Mouse (Mus musculus): Measurements from ENCODE around the gene Panx2. TPM values are rescaled to one million over a fixed set of nuclear protein-coding genes. Genes with fewer than 3 reads are reported as not detected.

The Panx2 gene
- total and polyA plus RNA-seq, 2 experiments from 2014 or later = 6.3 to 10.7 TPM

- Histone ChIP-seq H3K4me2 (ENCODE audit: low read depth) (no peak overlapping the region), H3K27me3 (ENCODE audit: insufficient read depth, low read length) (no peaks in the 10 kb centered on the region), H3K9me3 (ENCODE audit: low read length) (no peaks in the 10 kb centered on the region), H3K4me3 (ENCODE audit: low read depth, low read length) (no peak overlapping the region), H3K27ac (ENCODE audit: low read depth, low read length) (no peak overlapping the region), H3K4me1 (ENCODE audit: insufficient read depth) (peaks cover 4% of the 10 kb centered on the region; the same call in 1 of the 2 replicates), H3K9ac (no peak overlapping the region), H3K36me3 (ENCODE audit: insufficient read depth) (peaks cover 11% of the 10 kb centered on the region; the same call in 1 of the 2 replicates)
- DNase-seq = no peak
- WGBS = 54% methylated on average over 6 of the region's 6 CpGs
- ATAC-seq = no peak
- TF ChIP-seq CTCF (IDR thresholded peaks at IDR 0.05; ENCODE audit: low read depth) = no peak
Measured at GRCm38 (mm10) chr15:89063536-89063935, 4.0 kb downstream of the Panx2 start.

GRCm38 (mm10) chr15:89064891-89065290 is 5.4 kb downstream of the Panx2 start:
- WGBS = 96% methylated on average over 5 of the region's 5 CpGs
- no peak overlapping the region for H3K4me2 ChIP-seq (ENCODE audit: low read depth)
- no peak overlapping the region for H3K27ac ChIP-seq (ENCODE audit: low read depth, low read length)
- no peak for TF ChIP-seq CTCF (IDR thresholded peaks at IDR 0.05; ENCODE audit: low read depth)
- no peak for DNase-seq
- no peak overlapping the region for H3K4me3 ChIP-seq (ENCODE audit: low read depth, low read length)
- H3K27me3 ChIP-seq (ENCODE audit: insufficient read depth, low read length) = no peaks in the 10 kb centered on the region
- no peak for ATAC-seq
- no peaks in the 10 kb centered on the region for H3K9me3 ChIP-seq (ENCODE audit: low read length)
- H3K9ac ChIP-seq = no peak overlapping the region
- H3K36me3 ChIP-seq (ENCODE audit: insufficient read depth) = peaks cover 19% of the 10 kb centered on the region
- H3K4me1 ChIP-seq (ENCODE audit: insufficient read depth) = peaks cover 4% of the 10 kb centered on the region; the same call in 1 of the 2 replicates

- no peak overlapping the region for H3K4me3 ChIP-seq (ENCODE audit: low read depth, low read length)
- H3K36me3 ChIP-seq (ENCODE audit: insufficient read depth) = peaks cover 28% of the 10 kb centered on the region
- no peaks in the 10 kb centered on the region for H3K4me1 ChIP-seq (ENCODE audit: insufficient read depth)
- no peak overlapping the region for H3K9ac ChIP-seq
- no peaks in the 10 kb centered on the region for H3K27me3 ChIP-seq (ENCODE audit: insufficient read depth, low read length)
- ATAC-seq (no peak), DNase-seq (no peak)
- no peaks in the 10 kb centered on the region for H3K9me3 ChIP-seq (ENCODE audit: low read length)
- no peak for TF ChIP-seq CTCF (IDR thresholded peaks at IDR 0.05; ENCODE audit: low read depth)
- no peak overlapping the region for H3K27ac ChIP-seq (ENCODE audit: low read depth, low read length)
- 47% methylated on average over 35 of the region's 35 CpGs for WGBS
- H3K4me2 ChIP-seq (ENCODE audit: low read depth) = no peak overlapping the region
Measured at GRCm38 (mm10) chr15:89067609-89068008, 8.1 kb downstream of the Panx2 start.

GRCm38 (mm10) chr15:89068226-89068625 is 8.7 kb downstream of the Panx2 start:
- H3K27ac ChIP-seq (ENCODE audit: low read depth, low read length) = no peak overlapping the region
- no peak overlapping the region for H3K4me3 ChIP-seq (ENCODE audit: low read depth, low read length)
- H3K4me1 ChIP-seq (ENCODE audit: insufficient read depth) = no peaks in the 10 kb centered on the region
- no peak for DNase-seq
- no peak overlapping the region for H3K4me2 ChIP-seq (ENCODE audit: low read depth)
- H3K9ac ChIP-seq = no peak overlapping the region
- no peak for TF ChIP-seq CTCF (IDR thresholded peaks at IDR 0.05; ENCODE audit: low read depth)
- H3K27me3 ChIP-seq (ENCODE audit: insufficient read depth, low read length) = no peaks in the 10 kb centered on the region
- no peak for ATAC-seq
- H3K9me3 ChIP-seq (ENCODE audit: low read length) = no peaks in the 10 kb centered on the region
- WGBS = 59% methylated on average over 26 of the region's 26 CpGs
- H3K36me3 ChIP-seq (ENCODE audit: insufficient read depth) = peaks cover 28% of the 10 kb centered on the region

- Histone ChIP-seq H3K4me1 (ENCODE audit: insufficient read depth) (no peaks in the 10 kb centered on the region), H3K27ac (ENCODE audit: low read depth, low read length) (no peak overlapping the region), H3K9ac (no peak overlapping the region), H3K9me3 (ENCODE audit: low read length) (no peaks in the 10 kb centered on the region), H3K27me3 (ENCODE audit: insufficient read depth, low read length) (no peaks in the 10 kb centered on the region), H3K4me2 (ENCODE audit: low read depth) (no peak overlapping the region), H3K4me3 (ENCODE audit: low read depth, low read length) (no peak overlapping the region), H3K36me3 (ENCODE audit: insufficient read depth) (peaks cover 28% of the 10 kb centered on the region)
- no peak for TF ChIP-seq CTCF (IDR thresholded peaks at IDR 0.05; ENCODE audit: low read depth)
- DNase-seq = no peak
- ATAC-seq = no peak
- 88% methylated on average over 19 of the region's 19 CpGs for WGBS
Measured at GRCm38 (mm10) chr15:89069336-89069840, 9.9 kb downstream of the Panx2 start.

GRCm38 (mm10) chr15:89070606-89071005 is 11.1 kb downstream of the Panx2 start:
- Histone ChIP-seq H3K27me3 (ENCODE audit: insufficient read depth, low read length) (no peaks in the 10 kb centered on the region), H3K4me2 (ENCODE audit: low read depth) (no peak overlapping the region), H3K9ac (no peak overlapping the region), H3K4me3 (ENCODE audit: low read depth, low read length) (no peak overlapping the region), H3K9me3 (ENCODE audit: low read length) (no peaks in the 10 kb centered on the region), H3K27ac (ENCODE audit: low read depth, low read length) (no peak overlapping the region), H3K4me1 (ENCODE audit: insufficient read depth) (peaks cover 6% of the 10 kb centered on the region; the same call in 1 of the 2 replicates), H3K36me3 (ENCODE audit: insufficient read depth) (peaks cover 28% of the 10 kb centered on the region)
- TF ChIP-seq CTCF (IDR thresholded peaks at IDR 0.05; ENCODE audit: low read depth) = no peak
- 72% methylated on average over 24 of the region's 24 CpGs for WGBS
- DNase-seq = no peak
- no peak for ATAC-seq

- H3K27ac ChIP-seq (ENCODE audit: low read depth, low read length) = peak overlapping the region; percentile 80; the same call in 1 of the 2 replicates
- DNase-seq (no peak), ATAC-seq (no peak)
- H3K36me3 ChIP-seq (ENCODE audit: insufficient read depth) = peaks cover 16% of the 10 kb centered on the region
- H3K9me3 ChIP-seq (ENCODE audit: low read length) = no peaks in the 10 kb centered on the region
- peaks cover 19% of the 10 kb centered on the region for H3K4me1 ChIP-seq (ENCODE audit: insufficient read depth)
- no peak for TF ChIP-seq CTCF (IDR thresholded peaks at IDR 0.05; ENCODE audit: low read depth)
- no peak overlapping the region for H3K9ac ChIP-seq
- H3K4me2 ChIP-seq (ENCODE audit: low read depth) = 0 out of 2 replicates have a peak overlapping the region, but pooled peaks have one; percentile 81
- H3K4me3 ChIP-seq (ENCODE audit: low read depth, low read length) = no peak overlapping the region
- 82% methylated on average over 10 of the region's 10 CpGs for WGBS
- no peaks in the 10 kb centered on the region for H3K27me3 ChIP-seq (ENCODE audit: insufficient read depth, low read length)
Measured at GRCm38 (mm10) chr15:89073993-89074603, 14.6 kb downstream of the Panx2 start.
